Mouse (Mus musculus) midbrain, embryonic 16.5 days (tissue): ENCODE measurements around the gene Dnaic1. TPM values are rescaled to one million over a fixed set of nuclear protein-coding genes. Genes with fewer than 3 reads are reported as not detected.

Experiments
- ATAC-seq: fragments of 200-750 bp; cut with Nextera tagmentation; 2 replicates; pipeline ENCODE4 v1.8.0; 2017; ENCODE audit warnings: moderate TSS enrichment
- H3K27ac ChIP-seq: fragments of 300-500 bp; sonication (generic); 2 replicates; pipeline ENCODE4 v1.5.1; 2014; ENCODE audit warnings: mild to moderate bottlenecking, low read length, mixed read lengths
- H3K27me3 ChIP-seq: fragments of 300-500 bp; sonication (generic); 2 replicates; pipeline ENCODE4 v1.6.1; 2014; ENCODE audit warnings: low read depth, low read length, mixed read lengths; ENCODE audit not compliant: control insufficient read depth, insufficient read depth
- H3K36me3 ChIP-seq: fragments of 300-500 bp; sonication (generic); 2 replicates; pipeline ENCODE4 v1.6.1; 2014; ENCODE audit warnings: mild to moderate bottlenecking, low read length, moderate library complexity, mixed read lengths; ENCODE audit not compliant: control insufficient read depth, insufficient read depth
- H3K4me1 ChIP-seq: fragments of 300-500 bp; sonication (generic); 2 replicates; pipeline ENCODE4 v1.6.1; 2014; ENCODE audit warnings: mild to moderate bottlenecking, low read length, mixed read lengths; ENCODE audit not compliant: control insufficient read depth, insufficient read depth
- H3K4me2 ChIP-seq: fragments of 300-500 bp; sonication (generic); 2 replicates; pipeline ENCODE4 v1.6.1; 2014; ENCODE audit warnings: mild to moderate bottlenecking, low read length, mixed read lengths
- H3K4me3 ChIP-seq: fragments of 300-500 bp; sonication (generic); 2 replicates; pipeline ENCODE4 v1.5.1; 2014; ENCODE audit warnings: low read depth, mild to moderate bottlenecking, low read length, moderate library complexity, mixed read lengths
- H3K9ac ChIP-seq: fragments of 300-500 bp; sonication (generic); 2 replicates; pipeline ENCODE4 v1.6.1; 2014; ENCODE audit warnings: low read depth, low read length, mixed read lengths
- H3K9me3 ChIP-seq: fragments of 300-500 bp; sonication (generic); replicated peaks from 2 replicates; pipeline ENCODE4 v1.6.1; 2014; ENCODE audit warnings: mild to moderate bottlenecking, low read length, mixed read lengths; ENCODE audit not compliant: control insufficient read depth, poor library complexity, severe bottlenecking
- WGBS: fragments of 180-500 bp; shearing (Covaris S2); extraction: QIAGEN DNeasy Blood & Tissue Kit; methylation state at CpG from one replicate; pipeline ENCODE4 v1.1.7; 2014; 5-methylcytosine and 5-hydroxymethylcytosine counted together
- polyA plus RNA-seq: library from polyadenylated mRNA; unstranded; fragments of >200 nt; fragmentation: Nextera tagmentation; extraction: Ambion mirVana; gene quantifications from 2 replicates; pipeline ENCODE4 v1.2.1, GENCODE M21; 2015

The Dnaic1 gene
- polyA plus RNA-seq, 1 experiment from 2014 or later, result 2.6 TPM

DNA sequence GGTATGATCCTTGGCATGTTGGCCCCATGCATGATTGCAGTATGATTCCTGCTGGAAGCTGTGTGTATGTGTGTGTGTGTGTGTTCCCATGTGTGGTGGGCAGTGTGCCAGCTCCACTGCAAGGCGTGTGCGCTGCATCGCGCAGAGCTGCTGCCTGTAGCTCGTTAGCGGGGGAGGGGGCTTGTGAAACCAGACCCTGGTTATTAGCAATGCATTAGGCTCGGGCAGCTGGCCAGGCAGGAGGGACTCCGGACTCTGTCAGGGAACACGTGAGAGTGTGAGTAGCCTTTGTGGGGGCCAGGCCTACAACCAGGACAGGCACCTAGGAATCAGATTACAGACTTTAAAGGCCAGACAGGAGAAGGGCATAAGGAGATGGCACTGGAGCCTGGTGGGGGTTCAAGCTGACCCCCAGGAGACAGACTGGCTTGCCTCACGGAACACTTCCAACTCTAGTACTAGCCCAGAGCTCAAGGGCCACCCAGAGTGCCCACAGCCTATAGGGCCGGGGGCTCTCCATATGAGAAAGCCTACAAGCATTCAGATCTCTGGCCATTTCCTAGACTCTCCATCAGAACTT lies 91.4 kb downstream of the Dnaic1 start:
- 17% methylated on average over 11 of the region's 11 CpGs for WGBS
- ATAC-seq, result no peak

DNA sequence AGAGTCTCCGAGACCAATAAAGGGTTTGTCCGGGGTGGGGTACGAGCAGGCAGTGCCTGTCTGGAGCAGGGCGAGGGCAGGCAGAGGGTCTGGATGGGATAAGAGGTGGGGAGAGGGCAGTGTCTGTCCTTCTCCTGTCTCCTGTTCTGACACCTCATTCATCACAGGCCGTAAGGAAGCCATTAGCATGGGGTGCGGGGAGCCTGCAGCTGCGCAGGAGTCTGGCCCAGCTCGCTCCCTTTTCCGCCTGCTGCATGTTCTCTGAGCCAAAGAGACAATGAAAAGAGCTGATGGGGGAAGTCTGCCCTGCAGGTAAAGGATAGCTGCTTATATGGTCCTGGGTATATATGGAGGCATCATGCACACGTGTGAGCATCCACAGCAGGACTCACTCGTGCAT lies 93.1 kb downstream of the Dnaic1 start:
- Histone ChIP-seq H3K36me3 (peaks cover 3% of the 10 kb centered on the region; the same call in 1 of the 2 replicates), H3K4me1 (peaks cover 10% of the 10 kb centered on the region; the same call in 1 of the 2 replicates), H3K9me3 (no peaks in the 10 kb centered on the region), H3K4me3 (no peak overlapping the region), H3K27me3 (no peaks in the 10 kb centered on the region), H3K9ac (no peak overlapping the region), H3K4me2 (no peak overlapping the region), H3K27ac (no peak overlapping the region)
- 90% methylated on average over 11 of the region's 11 CpGs for WGBS
- no peak for ATAC-seq

More for the DNA sequence above, 91.4 kb downstream of the Dnaic1 start:
- Histone ChIP-seq H3K27ac (no peak overlapping the region), H3K9ac (no peak overlapping the region), H3K4me2 (no peak overlapping the region), H3K9me3 (no peaks in the 10 kb centered on the region), H3K36me3 (peaks cover 3% of the 10 kb centered on the region; the same call in 1 of the 2 replicates), H3K27me3 (no peaks in the 10 kb centered on the region), H3K4me1 (peaks cover 10% of the 10 kb centered on the region; the same call in 1 of the 2 replicates), H3K4me3 (no peak overlapping the region)

DNA sequence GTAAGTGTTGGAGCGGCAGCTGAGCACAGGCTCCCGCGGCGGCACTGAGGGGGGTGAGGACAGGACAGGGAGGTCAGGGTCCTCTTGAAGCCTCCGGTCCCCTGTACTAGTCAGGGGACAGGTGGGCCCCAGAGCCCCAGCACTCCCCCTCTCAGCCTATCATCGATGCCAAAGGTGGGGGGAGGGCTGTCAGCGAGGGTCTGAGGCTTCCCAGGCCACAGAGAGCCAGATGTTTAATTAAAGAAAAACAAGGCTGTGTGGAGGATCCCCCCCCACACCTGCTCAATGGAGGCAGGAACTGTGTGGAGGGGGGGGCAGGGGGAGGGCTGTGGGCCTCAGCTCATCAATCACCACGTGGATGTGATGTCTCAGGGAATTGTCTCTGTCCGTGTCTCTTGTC lies 94.0 kb downstream of the Dnaic1 start:
- H3K9ac ChIP-seq, result no peak overlapping the region
- peaks cover 10% of the 10 kb centered on the region; the same call in 1 of the 2 replicates for H3K4me1 ChIP-seq

DNA sequence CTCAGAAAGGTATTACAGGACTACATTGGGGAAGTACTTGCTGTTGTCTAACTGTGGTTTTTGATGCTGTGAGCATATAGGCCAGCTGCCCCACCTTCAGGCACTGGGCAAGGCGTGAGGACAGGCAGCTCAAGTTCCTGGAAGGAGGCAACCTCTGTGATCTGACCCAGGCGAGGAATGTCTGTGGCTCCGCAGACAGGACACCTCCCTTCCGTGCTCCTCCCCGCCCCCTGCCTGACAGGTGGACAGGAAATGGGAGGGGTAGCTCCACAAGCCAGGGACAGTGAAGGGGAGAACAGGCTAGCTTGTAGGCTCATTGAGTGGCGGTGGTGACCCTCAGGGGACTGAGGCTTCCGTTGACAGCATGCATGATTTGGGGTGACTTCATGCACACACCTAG lies 95.0 kb downstream of the Dnaic1 start:
- Histone ChIP-seq H3K4me1 (peaks cover 7% of the 10 kb centered on the region; the same call in 1 of the 2 replicates), H3K4me3 (no peak overlapping the region), H3K27ac (no peak overlapping the region), H3K36me3 (no peaks in the 10 kb centered on the region), H3K4me2 (no peak overlapping the region), H3K27me3 (no peaks in the 10 kb centered on the region), H3K9ac (no peak overlapping the region), H3K9me3 (no peaks in the 10 kb centered on the region)
- ATAC-seq, result no peak
- 72% methylated on average over 7 of the region's 7 CpGs for WGBS

More for the DNA sequence above, 94.0 kb downstream of the Dnaic1 start:
- Histone ChIP-seq H3K4me3 (no peak overlapping the region), H3K4me2 (no peak overlapping the region), H3K9me3 (no peaks in the 10 kb centered on the region), H3K27ac (no peak overlapping the region), H3K36me3 (no peaks in the 10 kb centered on the region; the same call in 1 of the 2 replicates), H3K27me3 (no peaks in the 10 kb centered on the region)
- WGBS, result 55% methylated on average over 9 of the region's 9 CpGs
- no peak for ATAC-seq

DNA sequence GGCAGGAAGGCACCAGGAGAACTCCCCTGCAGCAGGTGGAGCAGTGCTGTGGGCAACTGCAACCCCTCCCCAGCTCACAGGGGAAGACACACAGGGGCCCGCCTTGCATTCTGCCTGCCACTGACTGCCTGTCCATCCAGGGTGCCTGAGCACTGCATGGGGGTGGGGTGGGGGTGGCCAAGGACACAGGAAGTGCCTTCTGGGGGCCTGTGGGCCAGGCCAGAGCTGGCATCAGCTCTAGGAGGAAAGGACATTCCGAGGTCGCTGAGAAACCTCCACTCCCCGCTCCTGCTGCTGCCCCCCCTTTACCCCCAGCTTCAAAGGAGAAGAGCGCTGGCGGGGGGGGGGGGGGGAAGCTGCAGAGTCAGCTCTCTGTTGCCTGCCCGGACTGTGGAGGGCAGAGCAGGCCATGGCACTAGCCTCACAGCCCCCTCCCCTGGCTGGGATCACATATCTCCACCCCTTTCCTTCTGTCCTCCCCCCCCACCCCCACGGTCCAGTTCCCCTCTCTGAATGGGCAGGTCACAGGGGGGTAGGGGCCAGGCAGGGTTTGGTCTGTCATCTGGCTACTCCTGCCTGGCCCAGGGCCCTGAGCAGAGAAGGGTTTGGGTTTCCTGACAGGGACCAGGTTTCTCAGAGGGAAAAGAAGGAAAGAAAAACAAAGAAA lies 95.6 kb downstream of the Dnaic1 start:
- Histone ChIP-seq H3K4me3 (no peak overlapping the region), H3K36me3 (no peaks in the 10 kb centered on the region), H3K9me3 (no peaks in the 10 kb centered on the region), H3K27me3 (no peaks in the 10 kb centered on the region), H3K4me1 (peaks cover 6% of the 10 kb centered on the region; the same call in 1 of the 2 replicates), H3K9ac (peak overlapping the region; percentile 34; the same call in 1 of the 2 replicates), H3K4me2 (no peak overlapping the region), H3K27ac (no peak overlapping the region)
- ATAC-seq, result no peak
- WGBS, result 8% methylated on average over 5 of the region's 8 CpGs

DNA sequence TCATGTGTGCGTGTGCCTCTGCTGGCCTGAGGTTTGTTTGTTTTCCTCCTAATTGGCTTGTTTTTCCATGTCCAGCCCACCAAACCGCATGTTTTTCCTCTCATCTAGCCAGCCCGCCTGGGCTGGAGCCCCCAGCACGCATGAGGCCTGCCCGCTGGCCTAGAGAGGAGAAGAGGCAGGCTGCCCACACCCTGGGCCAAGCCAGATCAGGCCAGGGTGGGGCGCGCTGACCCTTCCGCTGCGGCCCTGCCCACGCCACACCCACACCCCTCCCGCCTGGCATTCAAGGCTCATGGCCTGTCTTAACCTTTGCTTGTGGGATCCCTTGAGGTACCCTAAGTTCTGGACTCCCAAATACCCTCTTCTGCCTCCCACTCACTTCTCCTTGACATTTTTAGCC lies 97.1 kb downstream of the Dnaic1 start:
- no peaks in the 10 kb centered on the region for H3K36me3 ChIP-seq
- H3K4me1 ChIP-seq, result peaks cover 7% of the 10 kb centered on the region; the same call in 1 of the 2 replicates
- 88% methylated on average over 11 of the region's 11 CpGs for WGBS

DNA sequence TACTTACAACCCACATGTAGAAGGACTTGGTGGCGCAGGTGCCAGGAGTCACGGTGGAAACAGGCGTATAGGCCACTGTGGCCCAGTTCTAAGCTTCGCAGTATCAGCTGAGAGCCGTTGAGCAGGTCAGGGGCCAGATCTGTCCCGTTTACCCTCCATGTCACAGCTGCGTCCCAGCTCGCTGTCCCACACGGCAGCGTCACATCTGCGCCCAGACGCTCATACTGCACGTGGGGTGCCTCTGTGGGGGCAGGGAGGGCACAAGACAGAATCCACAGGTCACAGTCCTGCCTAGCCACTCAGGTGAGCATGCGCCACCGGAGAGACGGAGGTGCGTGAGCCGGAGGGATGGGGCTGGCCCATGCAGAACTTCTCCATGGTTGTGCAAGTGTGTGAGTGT lies 101.3 kb downstream of the Dnaic1 start:
- no peaks in the 10 kb centered on the region for H3K9me3 ChIP-seq
- no peaks in the 10 kb centered on the region for H3K27me3 ChIP-seq
- H3K4me1 ChIP-seq, result peaks cover 22% of the 10 kb centered on the region
- ATAC-seq, result no peak
- H3K9ac ChIP-seq, result no peak overlapping the region
- 74% methylated on average over 18 of the region's 18 CpGs for WGBS
- no peaks in the 10 kb centered on the region for H3K36me3 ChIP-seq
- H3K4me3 ChIP-seq, result no peak overlapping the region
- H3K4me2 ChIP-seq, result no peak overlapping the region
- no peak overlapping the region for H3K27ac ChIP-seq

More for the DNA sequence above, 97.1 kb downstream of the Dnaic1 start:
- Histone ChIP-seq H3K4me2 (no peak overlapping the region), H3K9me3 (no peaks in the 10 kb centered on the region), H3K4me3 (no peak overlapping the region), H3K27ac (no peak overlapping the region), H3K9ac (no peak overlapping the region), H3K27me3 (no peaks in the 10 kb centered on the region)
- ATAC-seq, result no peak

DNA sequence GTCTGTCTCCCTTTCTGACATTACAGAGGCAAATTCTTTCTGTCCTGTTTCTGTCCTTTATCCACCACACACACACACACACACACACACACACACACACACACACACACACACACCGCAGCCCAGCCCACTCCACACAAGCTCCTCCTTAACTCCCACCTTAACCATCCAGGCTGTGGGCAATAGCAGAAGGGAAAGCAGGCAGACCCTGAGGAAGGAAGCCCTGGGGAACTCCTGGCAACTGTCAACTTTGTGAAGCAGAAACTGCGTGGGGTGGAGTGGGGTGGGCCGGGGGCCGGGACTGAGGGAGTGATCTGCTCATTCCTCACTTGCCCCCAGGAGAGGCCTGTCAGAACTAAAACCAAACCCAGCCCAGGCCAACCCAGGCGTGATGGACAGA lies 101.9 kb downstream of the Dnaic1 start:
- no peaks in the 10 kb centered on the region for H3K9me3 ChIP-seq
- 33% methylated on average over 5 of the region's 5 CpGs for WGBS
- H3K27me3 ChIP-seq, result no peaks in the 10 kb centered on the region
- no peaks in the 10 kb centered on the region for H3K36me3 ChIP-seq
- peak; percentile 2; the same call in 1 of the 2 replicates for ATAC-seq
- H3K9ac ChIP-seq, result 0 out of 2 replicates have a peak overlapping the region, but pooled peaks have one; percentile 33
- no peak overlapping the region for H3K27ac ChIP-seq
- no peak overlapping the region for H3K4me2 ChIP-seq
- H3K4me3 ChIP-seq, result no peak overlapping the region
- H3K4me1 ChIP-seq, result peaks cover 29% of the 10 kb centered on the region

DNA sequence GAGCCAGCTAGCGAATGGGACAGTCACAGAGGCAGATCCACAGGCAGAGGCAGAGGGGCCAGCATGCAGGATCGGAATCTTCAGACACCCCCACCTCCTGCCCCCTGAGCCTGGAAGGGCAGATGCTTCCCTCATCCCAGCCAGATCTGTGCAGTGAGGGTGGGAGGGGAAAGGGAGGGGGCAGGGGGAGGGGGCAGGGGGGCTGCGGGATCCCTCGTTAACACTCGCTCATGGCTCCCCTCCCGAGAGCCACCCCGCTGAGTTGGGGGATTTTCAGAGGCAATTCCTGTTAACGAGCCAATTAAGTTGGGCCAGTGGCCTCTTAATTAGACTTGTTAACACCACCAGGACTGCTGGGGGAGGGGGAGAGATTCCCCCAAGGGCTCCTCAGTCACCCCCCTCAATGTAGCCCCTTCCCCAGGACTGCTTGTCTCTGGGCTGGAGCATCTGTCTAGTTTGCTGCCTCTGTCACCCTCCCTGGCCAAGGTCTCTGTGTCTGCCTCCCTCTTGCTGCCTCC lies 102.4 kb downstream of the Dnaic1 start:
- Histone ChIP-seq H3K4me1 (peaks cover 34% of the 10 kb centered on the region), H3K4me2 (no peak overlapping the region), H3K9ac (peak overlapping the region; percentile 33; the same call in 1 of the 2 replicates), H3K4me3 (no peak overlapping the region), H3K9me3 (no peaks in the 10 kb centered on the region), H3K27ac (no peak overlapping the region), H3K36me3 (no peaks in the 10 kb centered on the region), H3K27me3 (no peaks in the 10 kb centered on the region)
- WGBS, result 5% methylated on average over 7 of the region's 8 CpGs
- ATAC-seq, result peak; percentile 47
